Mouse (Mus musculus): Measurements from ENCODE around the gene Rasd1. TPM values are rescaled to one million over a fixed set of nuclear protein-coding genes. Genes with fewer than 3 reads are reported as not detected.

Rasd1 gene
- 2.8 and 3.2 TPM in 2 replicates for polyA plus RNA-seq (2015; fragmentation: Nextera tagmentation; extraction: Ambion mirVana)

DNA sequence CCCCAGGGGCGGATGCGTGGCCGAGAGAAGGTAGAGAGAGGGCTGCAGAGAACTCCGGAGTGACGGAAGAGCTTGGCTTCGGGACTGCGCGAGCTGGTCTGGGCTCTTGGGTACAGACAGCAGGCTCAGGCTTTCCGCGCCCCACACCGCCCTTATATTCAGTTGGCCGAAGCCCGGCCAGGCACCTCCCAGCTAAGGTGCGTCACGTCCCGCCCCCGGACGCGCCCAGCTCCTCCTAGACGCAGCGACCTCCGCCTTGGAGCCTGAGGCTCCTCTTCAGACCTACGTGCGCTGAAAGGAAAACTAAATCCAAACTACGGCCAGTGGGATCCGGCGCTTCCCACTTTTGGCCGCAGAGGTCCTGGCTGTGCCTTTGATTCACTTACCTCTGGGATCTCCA is at the start of gene Rasd1:
Rasd1 (minus strand) TSS at position 127 of the 400 bp plus-strand sequence.
- Histone ChIP-seq H3K9me3 (no peaks in the 10 kb centered on the region), H3K4me2 (peak within 1 kb of the TSS; percentile 92), H3K9ac (peak within 1 kb of the TSS; percentile 71), H3K36me3 (peaks cover 17% of the 10 kb centered on the region), H3K27me3 (peaks cover 50% of the 10 kb centered on the region), H3K4me1 (peaks cover 55% of the 10 kb centered on the region), H3K27ac (no peak within 1 kb of the TSS), H3K4me3 (peak within 1 kb of the TSS; percentile 50)
- 0 out of 2 replicates have a peak, but pooled peaks have one; percentile 67 for ATAC-seq (ENCODE audit: insufficient number of reproducible peaks, insufficient read depth, low FRiP score, low TSS enrichment, low read depth)
- under 1% methylated on average over 28 of the region's 28 CpGs for WGBS

DNA sequence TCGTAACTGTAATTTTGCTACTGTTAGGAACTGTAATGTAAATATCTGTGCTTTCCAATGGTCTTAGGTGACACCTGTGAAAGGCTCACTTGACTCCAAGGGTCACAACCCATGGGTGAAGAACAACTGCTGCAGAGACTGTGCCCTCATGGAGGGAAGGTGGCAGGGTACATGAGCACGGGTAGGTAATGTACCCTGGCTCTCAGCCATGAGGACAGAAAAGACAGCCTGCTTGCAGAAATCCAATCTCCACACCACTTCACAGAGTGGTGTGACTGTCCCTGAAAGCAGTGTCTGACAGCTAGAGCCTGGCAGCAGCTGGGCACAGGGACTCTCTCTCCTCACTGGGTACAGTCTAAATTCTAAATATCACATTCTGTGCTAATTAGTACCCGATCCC is 46.8 kb upstream of the Rasd1 start:
- Histone ChIP-seq H3K36me3 (no peaks in the 10 kb centered on the region), H3K4me1 (no peaks in the 10 kb centered on the region), H3K4me3 (no peak overlapping the region), H3K4me2 (no peak overlapping the region), H3K27ac (no peak overlapping the region), H3K9ac (no peak overlapping the region), H3K9me3 (no peaks in the 10 kb centered on the region), H3K27me3 (no peaks in the 10 kb centered on the region)
- no peak for ATAC-seq (ENCODE audit: insufficient number of reproducible peaks, insufficient read depth, low FRiP score, low TSS enrichment, low read depth)
- 79% methylated on average over 3 of the region's 3 CpGs for WGBS

GRCm38 (mm10) chr11:60009451-60009850 is 44.7 kb upstream of the Rasd1 start:
- no peak overlapping the region for H3K27ac ChIP-seq
- H3K27me3 ChIP-seq = no peaks in the 10 kb centered on the region
- H3K36me3 ChIP-seq = no peaks in the 10 kb centered on the region
- ATAC-seq (ENCODE audit: insufficient number of reproducible peaks, insufficient read depth, low FRiP score, low TSS enrichment, low read depth) = no peak
- 80% methylated on average over 3 of the region's 3 CpGs for WGBS
- H3K4me2 ChIP-seq = no peak overlapping the region
- H3K9ac ChIP-seq = no peak overlapping the region
- no peak overlapping the region for H3K4me3 ChIP-seq
- H3K4me1 ChIP-seq = no peaks in the 10 kb centered on the region
- H3K9me3 ChIP-seq = no peaks in the 10 kb centered on the region

GRCm38 (mm10) chr11:60005866-60006265 is 41.1 kb upstream of the Rasd1 start:
- Histone ChIP-seq H3K4me1 (no peaks in the 10 kb centered on the region), H3K36me3 (no peaks in the 10 kb centered on the region), H3K9me3 (no peaks in the 10 kb centered on the region), H3K4me3 (no peak overlapping the region), H3K9ac (no peak overlapping the region), H3K4me2 (no peak overlapping the region), H3K27me3 (no peaks in the 10 kb centered on the region), H3K27ac (no peak overlapping the region)
- 65% methylated on average over 3 of the region's 3 CpGs for WGBS
- no peak for ATAC-seq (ENCODE audit: insufficient number of reproducible peaks, insufficient read depth, low FRiP score, low TSS enrichment, low read depth)

DNA sequence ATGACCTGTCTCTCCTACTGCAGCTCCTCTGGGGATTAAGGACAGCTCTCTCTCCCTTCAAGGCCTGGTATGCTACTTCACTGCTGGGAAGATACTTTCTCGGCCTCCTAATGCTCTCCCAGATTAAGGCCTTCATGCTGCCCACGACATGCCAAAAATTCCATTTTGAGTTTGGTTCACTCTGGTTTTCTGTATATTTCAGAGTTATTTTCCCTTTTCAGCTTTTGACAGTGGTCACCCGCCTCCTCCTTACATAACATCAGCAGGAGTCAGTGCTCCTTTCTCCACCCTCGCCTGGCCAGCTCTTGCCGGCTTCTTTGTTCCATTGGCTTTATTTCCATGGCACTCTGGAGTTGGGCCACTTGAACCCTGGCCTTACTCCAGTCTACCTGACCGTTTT is 40.0 kb upstream of the Rasd1 start:
- H3K4me2 ChIP-seq = no peak overlapping the region
- H3K9ac ChIP-seq = no peak overlapping the region
- WGBS = 78% methylated on average over 6 of the region's 6 CpGs
- no peak overlapping the region for H3K27ac ChIP-seq
- H3K36me3 ChIP-seq = no peaks in the 10 kb centered on the region
- H3K4me3 ChIP-seq = no peak overlapping the region
- no peaks in the 10 kb centered on the region for H3K9me3 ChIP-seq
- no peak for ATAC-seq (ENCODE audit: insufficient number of reproducible peaks, insufficient read depth, low FRiP score, low TSS enrichment, low read depth)
- no peaks in the 10 kb centered on the region for H3K27me3 ChIP-seq
- no peaks in the 10 kb centered on the region for H3K4me1 ChIP-seq

DNA sequence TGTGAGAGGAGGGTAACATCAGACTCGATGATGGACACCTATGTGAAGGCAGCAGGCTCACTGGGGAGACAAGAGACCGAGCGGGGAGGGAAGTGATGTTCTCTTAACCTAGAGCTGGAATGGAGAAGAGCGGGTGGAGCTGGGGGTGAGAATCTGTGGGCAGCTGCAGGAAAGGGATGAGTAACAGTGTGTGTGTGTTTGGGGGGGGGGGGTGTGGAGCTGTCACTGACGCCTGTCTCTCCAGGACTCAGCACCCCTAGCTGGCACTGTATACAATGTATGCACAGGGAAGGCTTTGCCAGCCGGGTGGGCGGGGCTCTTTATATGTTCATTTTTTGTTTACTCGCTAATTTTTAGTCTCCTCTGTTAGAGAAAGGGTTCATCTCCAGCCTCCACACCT is 39.1 kb upstream of the Rasd1 start:
- no peak for ATAC-seq (ENCODE audit: insufficient number of reproducible peaks, insufficient read depth, low FRiP score, low TSS enrichment, low read depth)
- no peak overlapping the region for H3K27ac ChIP-seq
- no peak overlapping the region for H3K9ac ChIP-seq
- no peak overlapping the region for H3K4me3 ChIP-seq
- H3K4me1 ChIP-seq = no peaks in the 10 kb centered on the region
- H3K27me3 ChIP-seq = no peaks in the 10 kb centered on the region
- WGBS = 84% methylated on average over 8 of the region's 8 CpGs
- H3K9me3 ChIP-seq = no peaks in the 10 kb centered on the region
- no peak overlapping the region for H3K4me2 ChIP-seq
- H3K36me3 ChIP-seq = no peaks in the 10 kb centered on the region

DNA sequence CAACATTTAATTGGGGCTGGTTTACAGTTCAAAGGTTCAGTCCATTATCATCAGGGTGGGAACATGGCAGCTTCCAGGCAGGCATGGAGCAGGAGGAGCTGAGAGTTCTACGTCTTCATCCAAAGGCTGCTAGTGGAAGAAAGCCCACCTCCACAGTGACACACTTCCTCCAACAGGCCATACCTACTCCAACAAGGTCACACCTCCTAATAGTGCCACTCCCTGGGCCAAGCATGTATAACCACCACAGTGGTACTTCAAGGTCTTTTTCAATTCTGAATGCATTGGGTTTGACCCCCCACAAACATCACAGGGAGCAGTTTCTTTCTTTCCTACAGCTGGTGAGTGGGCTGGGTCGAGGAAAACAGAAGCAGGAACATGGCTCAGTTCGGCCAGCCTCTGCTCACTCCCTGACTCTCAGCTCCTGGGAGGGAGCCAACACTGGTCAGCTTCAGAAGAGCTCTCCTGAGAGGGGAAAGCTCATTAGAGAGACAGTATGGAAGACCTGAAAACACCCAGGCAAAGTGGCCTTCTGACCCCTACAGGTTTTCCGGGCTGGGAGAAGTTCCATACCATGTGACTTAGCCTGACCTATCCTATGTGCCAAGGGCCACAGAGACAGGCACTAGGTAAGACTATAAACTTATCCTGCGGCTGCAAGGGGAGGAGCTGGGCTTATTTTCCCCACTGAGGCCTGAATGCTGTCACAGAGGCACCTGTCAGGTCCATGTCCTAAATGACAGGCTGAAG is 36.7 kb upstream of the Rasd1 start:
- Histone ChIP-seq H3K27ac (no peak overlapping the region), H3K4me2 (no peak overlapping the region), H3K9me3 (no peaks in the 10 kb centered on the region), H3K9ac (no peak overlapping the region), H3K4me3 (no peak overlapping the region), H3K27me3 (no peaks in the 10 kb centered on the region), H3K36me3 (no peaks in the 10 kb centered on the region), H3K4me1 (no peaks in the 10 kb centered on the region)
- 76% methylated on average over 5 of the region's 5 CpGs for WGBS
- ATAC-seq (ENCODE audit: insufficient number of reproducible peaks, insufficient read depth, low FRiP score, low TSS enrichment, low read depth) = no peak

- no peak overlapping the region for H3K27ac ChIP-seq
- ATAC-seq (ENCODE audit: insufficient number of reproducible peaks, insufficient read depth, low FRiP score, low TSS enrichment, low read depth) = no peak
- H3K27me3 ChIP-seq = no peaks in the 10 kb centered on the region
- no peaks in the 10 kb centered on the region for H3K36me3 ChIP-seq
- H3K4me1 ChIP-seq = peaks cover 7% of the 10 kb centered on the region
- no peaks in the 10 kb centered on the region; the same call in 1 of the 2 replicates for H3K9me3 ChIP-seq
- WGBS = 71% methylated on average over 9 of the region's 9 CpGs
- no peak overlapping the region for H3K4me3 ChIP-seq
- no peak overlapping the region for H3K9ac ChIP-seq
- no peak overlapping the region for H3K4me2 ChIP-seq
Measured at GRCm38 (mm10) chr11:59994318-59994717, 29.6 kb upstream of the Rasd1 start.

GRCm38 (mm10) chr11:59991365-59991764 is 26.6 kb upstream of the Rasd1 start:
- Histone ChIP-seq H3K36me3 (no peaks in the 10 kb centered on the region), H3K27me3 (no peaks in the 10 kb centered on the region), H3K9ac (no peak overlapping the region), H3K4me1 (peaks cover 7% of the 10 kb centered on the region), H3K4me2 (no peak overlapping the region), H3K9me3 (no peaks in the 10 kb centered on the region; the same call in 1 of the 2 replicates), H3K4me3 (no peak overlapping the region), H3K27ac (no peak overlapping the region)
- 72% methylated on average over 8 of the region's 8 CpGs for WGBS
- no peak for ATAC-seq (ENCODE audit: insufficient number of reproducible peaks, insufficient read depth, low FRiP score, low TSS enrichment, low read depth)

DNA sequence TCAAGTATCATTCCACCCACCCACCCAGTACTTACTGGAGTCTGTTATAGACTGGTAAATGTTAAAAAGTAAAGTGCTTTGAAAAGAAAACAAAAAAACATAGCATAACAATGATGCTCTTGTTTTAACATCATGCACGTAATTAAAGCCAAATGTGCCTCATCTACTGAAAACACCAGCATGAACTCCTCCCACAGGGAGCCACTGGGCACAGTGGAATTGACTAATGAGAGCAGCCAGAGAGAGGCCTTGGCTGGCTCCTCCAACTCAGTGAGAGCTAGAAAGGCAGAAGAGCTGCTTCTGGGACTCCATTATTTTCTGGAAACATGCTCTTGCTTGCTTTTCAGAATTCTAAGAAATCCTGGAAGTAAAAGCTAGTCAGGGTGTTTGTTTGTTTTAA is 24.7 kb upstream of the Rasd1 start:
- no peak for ATAC-seq (ENCODE audit: insufficient number of reproducible peaks, insufficient read depth, low FRiP score, low TSS enrichment, low read depth)

GRCm38 (mm10) chr11:59977831-59978230 is 13.1 kb upstream of the Rasd1 start:
- H3K4me1 ChIP-seq = peaks cover 6% of the 10 kb centered on the region; the same call in 1 of the 2 replicates
- H3K4me3 ChIP-seq = no peak overlapping the region
- no peaks in the 10 kb centered on the region for H3K36me3 ChIP-seq
- no peaks in the 10 kb centered on the region for H3K27me3 ChIP-seq
- WGBS = 75% methylated on average over 5 of the region's 5 CpGs
- no peak for ATAC-seq (ENCODE audit: insufficient number of reproducible peaks, insufficient read depth, low FRiP score, low TSS enrichment, low read depth)
- H3K27ac ChIP-seq = no peak overlapping the region; the same call in 1 of the 2 replicates
- H3K9me3 ChIP-seq = no peaks in the 10 kb centered on the region
- no peak overlapping the region for H3K9ac ChIP-seq
- no peak overlapping the region for H3K4me2 ChIP-seq

More for the DNA sequence above, 24.7 kb upstream of the Rasd1 start:
- Histone ChIP-seq H3K9me3 (no peaks in the 10 kb centered on the region; the same call in 1 of the 2 replicates), H3K4me2 (no peak overlapping the region), H3K4me3 (no peak overlapping the region), H3K27me3 (no peaks in the 10 kb centered on the region), H3K9ac (0 out of 2 replicates have a peak overlapping the region, but pooled peaks have one; percentile 11), H3K4me1 (peaks cover 7% of the 10 kb centered on the region), H3K27ac (0 out of 2 replicates have a peak overlapping the region, but pooled peaks have one; percentile 44), H3K36me3 (no peaks in the 10 kb centered on the region)
- WGBS = 38% methylated on average over 1 of the region's 1 CpGs

GRCm38 (mm10) chr11:59975241-59975640 is 10.5 kb upstream of the Rasd1 start:
- ATAC-seq (ENCODE audit: insufficient number of reproducible peaks, insufficient read depth, low FRiP score, low TSS enrichment, low read depth) = no peak
- no peak overlapping the region for H3K4me2 ChIP-seq
- 34% methylated on average over 10 of the region's 10 CpGs for WGBS
- no peak overlapping the region for H3K27ac ChIP-seq
- no peaks in the 10 kb centered on the region for H3K36me3 ChIP-seq
- H3K4me1 ChIP-seq = no peaks in the 10 kb centered on the region
- no peaks in the 10 kb centered on the region for H3K27me3 ChIP-seq
- no peak overlapping the region for H3K9ac ChIP-seq
- H3K9me3 ChIP-seq = no peaks in the 10 kb centered on the region
- H3K4me3 ChIP-seq = no peak overlapping the region

Measured in embryonic facial prominence, embryonic 13.5 days (tissue).